Mouse (Mus musculus) kidney, adult 2 months (tissue): ENCODE results near the gene Cntnap1.

Experiments
- CTCF ChIP-seq: fragments of 200-500 bp; conservative IDR thresholded peaks from 2 replicates; pipeline ENCODE4 v1.5.1; 2011; ENCODE audit warnings: low read depth, mild to moderate bottlenecking, control low read depth, low read length, moderate library complexity, mixed read lengths; ENCODE audit not compliant: insufficient read depth, insufficient read length
- POLR2A ChIP-seq: fragments of 200-500 bp; IDR thresholded peaks from one replicate; pipeline ENCODE4 v1.6.1; 2011; ENCODE audit warnings: low read depth, low read length, control low read depth

GRCm38 (mm10) chr11:101190913-101191907, 20.9 kb downstream of the Cntnap1 start:
- TF ChIP-seq CTCF (no peak), POLR2A (no peak)
